Mouse (Mus musculus) embryonic stem cell, embryonic (primary cell): ENCODE results near the gene Atp7a.

Experiments used
- CTCF ChIA-PET, 4 experiments: fragments of 300-600 bp in 2 of 4; fragments of 350-600 bp in 2 of 4; sonication (Branson Sonifier 250); formaldehyde crosslinking; loops; one replicate each; lab custom pipeline; 2022; ENCODE audit warnings: inconsistent platforms in 2 of 4; lab: Charles Lee
- POLR2A ChIA-PET, 4 experiments: fragments of 300-600 bp in 2 of 4; fragments of 350-600 bp in 2 of 4; sonication (Branson Sonifier 250); formaldehyde crosslinking; loops; one replicate each; lab custom pipeline; 2022; ENCODE audit warnings: antibody characterized with exemption in 4 of 4, inconsistent platforms in 1 of 4; lab: Charles Lee

Gene Atp7a

DNA sequence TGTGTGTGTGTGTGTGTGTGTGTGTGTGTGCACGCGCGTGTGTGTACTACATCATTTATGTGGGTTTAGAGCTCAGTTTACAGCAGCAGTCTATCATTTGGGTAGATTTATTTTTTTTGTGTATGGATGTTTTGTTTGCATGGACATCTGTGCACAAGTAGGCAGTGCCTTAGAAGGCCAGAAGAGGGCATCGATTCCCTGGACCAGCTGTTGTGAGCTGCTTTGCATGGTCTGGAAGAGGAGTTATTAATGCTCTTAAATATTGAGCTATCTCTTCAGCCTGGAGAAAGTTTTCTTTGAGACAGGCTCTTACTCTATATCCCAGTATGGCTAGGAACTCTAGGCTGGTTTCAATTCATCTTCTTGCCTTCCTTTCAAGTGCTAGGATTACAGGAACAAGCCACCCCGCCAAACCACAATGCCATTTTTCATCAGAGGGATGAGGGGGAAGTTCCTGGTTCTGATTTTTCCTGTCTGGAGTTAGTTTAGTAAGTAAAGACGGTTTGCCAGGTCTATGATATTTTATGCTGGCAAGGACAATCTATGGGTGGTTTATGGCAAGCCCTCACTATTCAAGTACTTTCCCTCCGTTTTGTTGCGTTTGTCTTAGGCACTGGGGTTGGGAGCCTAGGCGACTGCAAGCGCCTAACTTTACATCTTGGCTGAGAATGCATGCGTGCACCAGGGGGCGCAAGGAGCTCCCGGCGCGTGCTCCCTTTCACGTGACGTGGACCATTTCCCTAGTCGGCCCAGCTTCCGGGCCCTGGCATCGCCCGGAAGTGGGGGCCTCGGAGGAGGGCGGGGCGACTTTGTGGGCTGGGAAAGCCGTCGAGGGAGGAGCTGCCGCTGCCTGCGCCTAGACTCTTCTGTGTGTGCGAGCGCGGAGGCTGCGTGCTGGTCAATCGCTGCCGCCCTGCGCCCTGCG is at the start of gene Atp7a:
Gene Atp7a, plus strand, starts transcription at position 859 of the 925 bp plus-strand sequence.
- ChIA-PET CTCF (interaction anchor here (0.5 to 1.7 kb wide), 33 partner anchors 8 to 874 kb away, joined by 3 to 17 read pairs (median 4); partner anchors contain the start of genes Cox7b (in 3 of the 4) and Pgk1 (in 1 of the 4)), POLR2A (interaction anchor here (0.6 to 4.7 kb wide), 65 partner anchors 8 to 259 kb away, joined by 3 to 67 read pairs (median 4); partner anchors contain the start of genes Cox7b (in 4 of the 4), Magt1 (in 3 of the 4), Pgk1 (in 2 of the 4) and Atrx (in 1 of the 4))

DNA sequence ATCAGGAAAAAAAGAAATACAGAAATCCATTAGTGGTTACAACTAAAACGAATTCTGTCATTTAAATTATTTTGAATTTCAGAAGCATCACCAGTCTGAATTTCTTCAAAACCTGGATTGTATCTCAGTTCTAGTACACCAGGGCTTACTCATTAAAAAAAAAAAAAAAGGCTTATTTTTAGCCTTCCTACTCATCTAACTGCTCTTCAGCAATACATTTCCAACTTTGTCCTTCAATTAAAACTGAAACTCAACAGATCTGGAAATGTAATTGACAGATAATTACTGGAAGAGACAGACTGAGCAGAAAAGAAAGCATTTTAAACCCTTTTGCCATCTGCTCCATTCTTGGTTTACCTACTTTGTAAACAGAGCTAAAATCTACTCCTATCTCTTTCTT is 25.5 kb upstream of the Atp7a start:
- POLR2A ChIA-PET = interaction anchor here in 2 of 4 experiments (0.9 to 2.6 kb wide), 9 partner anchors 9 to 62 kb away, joined by 3 to 11 read pairs (median 4); partner anchors contain the start of genes Magt1 (in 2 of the 2), Atp7a (in 1 of the 2) and Cox7b (in 1 of the 2)
- CTCF ChIA-PET = interaction anchor here in 1 of 4 experiments (0.7 kb wide), 1 partner anchor 13 kb away, joined by 4 read pairs; no protein-coding TSS in a partner anchor

DNA sequence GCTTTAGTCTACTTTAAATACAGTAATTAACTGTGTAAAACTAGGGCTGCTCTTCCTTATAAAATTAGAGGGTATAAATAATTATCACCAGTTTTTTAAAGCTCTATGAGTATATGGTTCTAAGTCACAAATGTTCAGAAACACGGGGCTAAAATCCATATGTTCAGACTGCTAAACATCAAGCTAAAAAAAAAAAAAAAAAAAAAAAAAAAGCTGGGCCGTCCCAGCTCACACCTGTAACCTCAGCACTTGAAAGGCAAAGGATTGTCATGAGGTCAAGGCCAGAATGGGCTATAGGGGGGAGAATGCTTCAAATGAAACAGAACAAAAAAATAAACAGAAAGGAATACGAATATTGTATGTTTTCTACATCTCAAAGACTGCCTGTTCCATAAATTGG is 16.3 kb upstream of the Atp7a start:
- POLR2A ChIA-PET = interaction anchor here in 3 of 4 experiments (0.6 to 4.1 kb wide), 42 partner anchors 9 to 1597 kb away, joined by 3 to 23 read pairs (median 4); partner anchors contain the start of genes Atp7a (in 3 of the 3), Atrx (in 2 of the 3), Pbdc1 (in 2 of the 3) and Pgk1 (in 2 of the 3)
- CTCF ChIA-PET = interaction anchor here in 1 of 4 experiments (0.7 kb wide), 1 partner anchor 22 kb away, joined by 3 read pairs; no protein-coding TSS in a partner anchor

DNA sequence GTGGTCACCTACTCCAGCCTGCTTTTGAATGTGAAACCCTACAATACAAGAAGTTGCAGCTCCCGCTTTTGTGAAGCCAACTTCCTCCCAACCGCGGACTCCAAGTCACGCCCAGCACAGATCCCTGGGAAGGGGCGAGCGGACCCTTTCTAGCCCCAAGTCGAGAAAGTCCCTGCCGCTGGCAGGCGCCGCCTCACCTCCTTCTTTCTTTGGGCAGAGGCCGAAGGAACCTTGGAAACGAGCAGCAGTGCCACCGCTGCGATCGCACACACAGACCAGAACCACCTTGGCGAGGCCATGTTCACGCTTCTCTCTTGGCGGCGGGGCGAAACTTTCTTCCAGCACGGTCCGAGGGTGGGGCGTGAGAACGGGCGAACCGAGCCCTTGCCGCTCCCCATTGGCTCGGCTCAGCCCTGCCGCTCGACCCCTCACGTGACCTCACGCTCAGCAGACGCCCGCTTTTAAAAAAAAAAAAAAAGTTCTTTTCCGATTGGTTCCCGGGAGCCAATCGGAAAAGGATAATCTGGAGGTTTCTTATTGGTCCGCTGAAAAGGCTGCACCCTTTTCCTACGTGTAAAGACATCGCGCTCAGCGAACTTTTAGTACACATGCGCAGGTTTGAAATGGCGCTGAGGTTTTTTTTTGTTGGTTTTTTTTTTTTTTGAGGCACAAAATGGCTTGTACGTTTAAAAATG is 15.5 kb upstream of the Atp7a start, which contains the start of gene Magt1:
Gene Magt1, minus strand, starts transcription at position 442 of the 695 bp plus-strand sequence.
- ChIA-PET POLR2A (interaction anchor here in 3 of 4 experiments (0.6 to 4.1 kb wide), 54 partner anchors 9 to 1155 kb away, joined by 3 to 23 read pairs (median 4); partner anchors contain the start of genes Atp7a (in 3 of the 3), Atrx (in 2 of the 3), Pgk1 (in 2 of the 3) and Fgf16 (in 1 of the 3)), CTCF (interaction anchor here in 2 of 4 experiments (0.7 to 0.8 kb wide), 2 partner anchors 21 to 160 kb away, joined by 3 read pairs; no protein-coding TSS in a partner anchor)

DNA sequence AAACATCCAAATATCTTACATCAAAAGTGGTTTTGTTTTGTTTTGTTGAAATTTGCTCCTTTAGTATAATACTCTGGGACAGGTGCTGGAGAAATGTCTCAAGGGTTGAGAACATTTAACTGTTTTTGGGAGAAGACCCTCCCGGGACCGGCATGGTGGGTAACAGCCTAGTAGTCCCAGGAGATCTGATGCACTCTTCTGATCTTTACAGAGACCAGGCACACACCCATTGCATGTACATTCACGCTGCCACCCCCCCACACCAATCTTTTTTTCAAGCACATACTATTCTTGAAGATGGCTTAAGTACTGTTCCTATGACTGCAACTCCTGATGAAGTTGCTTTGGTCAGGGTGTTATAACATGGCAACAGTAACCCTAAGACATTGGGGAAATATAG is 14.5 kb upstream of the Atp7a start:
- ChIA-PET CTCF (interaction anchor here in 1 of 4 experiments (0.8 kb wide), 1 partner anchor 159 kb away, joined by 3 read pairs; no protein-coding TSS in a partner anchor), POLR2A (interaction anchor here in 3 of 4 experiments (0.5 to 4.1 kb wide), 25 partner anchors 8 to 1156 kb away, joined by 3 to 23 read pairs (median 4); partner anchors contain the start of genes Atp7a (in 3 of the 3), Atrx (in 2 of the 3) and Pgk1 (in 1 of the 3))

DNA sequence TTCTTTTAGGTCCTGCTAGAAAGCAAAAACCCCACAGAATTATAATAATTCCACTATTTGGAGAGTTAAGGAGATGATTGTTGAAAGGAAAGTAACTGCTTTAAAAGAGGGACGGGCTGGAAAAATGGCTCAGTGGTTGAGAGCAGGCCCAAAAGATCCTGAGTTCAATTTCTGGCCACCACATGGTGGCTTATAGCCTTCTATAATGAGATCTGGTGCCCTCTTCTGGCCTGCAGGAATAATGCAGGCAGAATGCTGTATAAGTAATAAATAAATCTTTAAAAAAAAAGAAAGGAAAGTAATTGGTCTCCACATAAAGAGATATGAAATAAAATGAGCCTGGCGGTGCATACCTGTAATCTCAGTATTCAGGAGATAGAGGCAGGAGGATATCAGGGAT is 13.9 kb upstream of the Atp7a start:
- POLR2A ChIA-PET = interaction anchor here in 3 of 4 experiments (0.9 to 4.0 kb wide), 5 partner anchors 10 to 173 kb away, joined by 3 to 67 read pairs (median 4); partner anchors contain the start of gene Atp7a (in 3 of the 3)
- CTCF ChIA-PET = interaction anchor here in 1 of 4 experiments (0.7 kb wide), 1 partner anchor 76 kb away, joined by 3 read pairs; no protein-coding TSS in a partner anchor

DNA sequence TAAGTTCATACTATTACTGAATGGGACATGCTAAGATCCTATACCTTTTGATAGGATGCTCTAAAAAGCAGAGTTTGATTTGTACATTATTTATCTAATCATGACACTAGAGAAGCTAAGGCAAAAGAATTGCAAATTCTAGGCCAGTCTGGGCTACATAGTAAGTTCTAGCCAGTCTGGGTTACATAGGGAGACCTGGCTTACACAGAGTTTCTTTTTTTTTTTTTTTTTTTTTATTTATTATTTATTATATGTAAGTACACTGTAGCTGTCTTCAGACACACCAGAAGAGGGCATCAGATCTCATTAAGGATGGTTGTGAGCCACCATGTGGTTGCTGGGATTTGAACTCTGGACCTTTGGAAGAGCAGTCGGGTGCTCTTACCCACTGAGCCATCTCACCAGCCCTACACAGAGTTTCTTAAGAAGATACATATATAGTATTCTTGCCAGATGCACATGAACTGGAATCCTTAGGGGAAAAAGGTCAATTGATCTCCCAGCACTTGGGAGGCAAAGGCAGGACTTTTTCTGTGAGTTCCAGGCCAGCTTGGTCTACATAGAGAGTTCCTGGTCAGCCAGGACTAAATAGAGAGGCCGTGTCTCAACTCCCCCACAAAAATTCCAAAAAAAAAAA is 12.2 kb upstream of the Atp7a start:
- ChIA-PET POLR2A (interaction anchor here (0.6 to 4.0 kb wide), 27 partner anchors 9 to 172 kb away, joined by 3 to 67 read pairs (median 5); partner anchors contain the start of genes Atp7a (in 4 of the 4), Atrx (in 2 of the 4) and Pgk1 (in 2 of the 4)), CTCF (interaction anchor here in 3 of 4 experiments (0.7 to 1.2 kb wide), 4 partner anchors 11 to 27 kb away, joined by 3 to 4 read pairs (median 4); partner anchors contain the start of gene Atp7a (in 2 of the 3))

DNA sequence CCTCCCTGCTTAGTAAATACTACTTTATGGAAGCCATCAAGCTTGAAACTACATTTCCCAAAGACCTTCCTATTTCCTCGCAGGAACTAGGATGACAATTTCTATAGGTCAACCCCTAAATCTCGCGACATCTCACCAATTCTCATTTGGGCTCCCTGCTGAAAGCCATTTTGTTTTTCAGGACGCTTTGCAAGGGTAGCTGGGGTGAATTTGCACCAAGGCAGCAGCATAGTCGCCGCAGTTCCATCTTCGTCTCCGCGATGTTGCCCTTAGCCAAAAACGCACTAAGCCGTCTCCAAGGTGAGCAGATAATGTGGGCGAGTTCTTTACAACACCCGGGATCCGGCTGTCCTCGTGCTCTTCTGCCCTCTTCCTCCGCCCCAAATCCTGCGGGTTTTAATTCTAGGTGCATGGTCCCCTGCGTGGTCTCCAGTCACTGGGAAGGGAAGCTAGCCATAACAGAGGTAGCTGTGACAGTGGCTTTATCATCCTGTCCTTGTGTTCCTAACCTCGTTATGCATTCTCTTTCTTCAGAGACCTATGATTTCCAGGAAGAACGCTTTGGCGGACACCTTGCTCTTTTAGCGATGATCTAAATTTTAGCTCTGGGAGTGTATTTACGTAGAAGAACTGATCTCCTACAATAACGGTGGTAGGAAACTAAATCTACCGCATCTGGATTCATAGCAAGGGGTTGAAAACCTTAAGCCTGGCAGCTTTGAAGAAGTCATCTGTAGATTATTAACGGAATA is 11.3 kb upstream of the Atp7a start, which contains the start of gene Cox7b:
Gene Cox7b, plus strand, starts transcription at position 130 of the 752 bp plus-strand sequence.
- ChIA-PET CTCF (interaction anchor here in 3 of 4 experiments (1.0 to 1.2 kb wide), 4 partner anchors 10 to 11 kb away, joined by 3 to 4 read pairs (median 4); partner anchors contain the start of gene Atp7a (in 3 of the 3)), POLR2A (interaction anchor here (0.5 to 4.0 kb wide), 42 partner anchors 8 to 173 kb away, joined by 3 to 67 read pairs (median 4); partner anchors contain the start of genes Atp7a (in 4 of the 4), Pgk1 (in 3 of the 4) and Atrx (in 2 of the 4))

DNA sequence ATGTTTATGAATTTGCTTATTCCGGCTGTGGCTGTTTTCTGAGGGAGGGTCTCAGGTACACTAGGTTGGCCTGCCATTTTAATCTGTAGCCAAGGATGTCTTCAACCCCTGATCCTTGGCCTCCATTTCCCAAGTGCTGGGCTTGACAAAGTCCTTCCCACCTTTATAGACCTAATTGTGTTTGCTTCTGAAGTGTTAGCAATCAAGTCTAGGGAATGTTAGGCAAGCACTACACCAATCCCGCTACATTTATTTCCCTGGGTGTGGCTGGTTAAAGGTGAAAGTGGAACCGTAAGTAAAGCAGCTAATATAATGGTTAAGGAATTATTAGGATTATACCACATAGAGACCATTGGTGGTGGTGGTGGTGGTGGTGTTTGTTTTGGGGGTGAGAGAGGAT is 10.0 kb upstream of the Atp7a start:
- ChIA-PET POLR2A (interaction anchor here in 3 of 4 experiments (1.0 to 4.0 kb wide), 10 partner anchors 8 to 171 kb away, joined by 3 to 67 read pairs (median 6); partner anchors contain the start of genes Atp7a (in 3 of the 3) and Pgk1 (in 2 of the 3)), CTCF (no interaction called here)

DNA sequence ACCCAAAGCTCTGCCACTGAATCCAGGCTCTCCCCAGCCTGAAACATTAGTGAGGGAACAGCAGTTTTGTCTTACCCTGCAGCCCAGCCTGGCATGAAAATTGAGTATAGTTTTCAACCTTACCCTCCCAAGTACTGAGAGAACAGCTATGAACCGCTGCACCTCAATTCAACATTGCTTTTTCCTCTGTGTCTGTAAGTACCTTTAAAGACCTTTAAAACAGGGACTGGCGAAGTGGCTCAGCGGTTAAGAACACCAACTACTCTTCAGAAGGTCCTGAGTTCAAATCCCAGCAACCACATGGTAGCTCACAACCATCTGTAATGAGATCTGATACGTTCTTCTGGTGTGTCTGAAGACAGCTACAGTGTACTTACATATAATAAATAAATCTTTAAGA is 9.6 kb upstream of the Atp7a start:
- POLR2A ChIA-PET = interaction anchor here in 3 of 4 experiments (1.0 to 2.5 kb wide), 6 partner anchors 9 to 169 kb away, joined by 3 to 20 read pairs (median 4); partner anchors contain the start of genes Atp7a (in 3 of the 3) and Pgk1 (in 1 of the 3)
- CTCF ChIA-PET = no interaction called here

DNA sequence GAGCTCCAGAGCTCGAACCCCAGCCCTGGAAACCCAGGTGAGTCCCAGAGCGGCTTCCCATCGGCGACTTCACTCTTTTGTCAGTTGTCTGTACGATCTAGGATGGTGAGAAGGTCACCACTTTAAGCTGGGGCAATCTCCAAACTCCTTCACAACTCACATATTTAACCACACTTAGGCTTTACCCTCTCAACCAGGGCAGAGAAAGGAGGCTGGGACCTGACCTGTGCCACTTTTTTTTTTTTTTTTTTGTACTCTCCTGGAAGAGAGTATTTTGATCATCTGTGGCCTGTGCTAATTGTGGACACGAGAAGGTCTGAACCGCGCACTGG is 233 bp downstream of the Atp7a start:
- ChIA-PET CTCF (interaction anchor here (0.5 to 1.7 kb wide), 26 partner anchors 8 to 531 kb away, joined by 3 to 17 read pairs (median 4); partner anchors contain the start of genes Cox7b (in 2 of the 4) and Pgk1 (in 1 of the 4)), POLR2A (interaction anchor here (0.7 to 4.7 kb wide), 59 partner anchors 8 to 232 kb away, joined by 3 to 67 read pairs (median 4); partner anchors contain the start of genes Cox7b (in 4 of the 4), Magt1 (in 3 of the 4) and Pgk1 (in 2 of the 4))

DNA sequence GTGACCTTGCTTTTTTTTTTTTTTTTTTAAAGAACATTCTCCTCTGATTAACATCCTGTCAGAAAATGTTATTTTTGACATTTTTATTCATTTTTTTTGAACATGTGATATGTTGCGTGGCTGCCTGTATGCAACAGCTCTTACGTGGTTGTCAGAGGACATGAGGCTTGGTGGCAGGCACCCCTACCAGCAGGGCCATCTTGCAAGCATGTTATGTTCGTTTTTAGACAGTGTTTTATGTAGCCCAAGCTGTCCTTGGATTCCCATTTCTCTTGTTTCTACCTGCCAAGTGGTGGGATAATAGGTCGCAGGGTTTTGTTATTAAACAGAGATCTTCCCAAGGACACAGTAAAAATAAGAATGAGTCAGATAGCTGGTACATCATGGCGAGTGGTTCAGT is 3.1 kb downstream of the Atp7a start:
- POLR2A ChIA-PET = interaction anchor here (0.6 to 1.4 kb wide), 13 partner anchors 15 to 1509 kb away, joined by 3 to 7 read pairs (median 3); partner anchors contain the start of gene Cox7b (in 2 of the 4)
- CTCF ChIA-PET = interaction anchor here in 1 of 4 experiments (0.6 to 0.7 kb wide), 2 partner anchors 13 to 167 kb away, joined by 3 read pairs; no protein-coding TSS in a partner anchor

DNA sequence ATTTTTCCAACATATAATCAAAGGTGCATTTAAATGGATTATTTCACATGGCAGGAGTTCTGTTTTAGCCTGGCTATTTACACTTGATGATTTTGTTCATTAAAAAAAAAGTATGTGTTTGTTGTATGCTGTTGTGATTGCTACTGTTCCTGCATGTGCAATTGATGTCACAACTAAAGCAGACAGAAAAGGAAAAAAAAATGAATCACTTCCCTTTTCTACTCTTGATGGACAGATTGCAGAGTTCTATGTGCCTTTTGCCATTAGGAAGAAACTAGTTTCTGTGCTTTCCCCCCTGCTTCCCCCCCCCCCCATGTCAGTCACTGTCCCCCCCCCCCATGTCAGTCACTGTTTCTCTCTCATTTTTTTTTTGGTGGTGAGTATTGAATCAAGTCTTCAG is 4.0 kb downstream of the Atp7a start:
- POLR2A ChIA-PET = interaction anchor here in 2 of 4 experiments (0.6 to 1.5 kb wide), 3 partner anchors 15 to 20 kb away, joined by 4 to 7 read pairs (median 4); no protein-coding TSS in a partner anchor
- CTCF ChIA-PET = no interaction called here

DNA sequence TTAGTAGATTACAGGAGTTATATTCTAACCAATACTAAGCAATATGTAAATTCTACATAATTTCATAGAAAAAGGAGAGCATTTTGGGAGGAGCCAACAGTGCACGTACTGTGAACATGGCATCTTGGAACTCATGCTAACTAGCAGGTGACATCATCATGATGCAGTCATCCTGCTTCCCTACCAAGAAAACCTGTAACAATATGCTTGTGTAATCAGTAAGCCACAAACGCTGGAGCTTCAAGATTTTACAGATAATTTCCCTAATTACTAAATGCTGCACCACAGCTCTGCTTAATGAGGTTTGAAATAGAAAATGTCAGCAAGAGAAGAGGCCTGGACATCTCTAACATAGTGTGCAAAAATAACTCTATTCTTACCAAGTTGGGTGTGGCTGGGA is 8.7 kb downstream of the Atp7a start:
- ChIA-PET POLR2A (interaction anchor here in 3 of 4 experiments (1.2 to 1.5 kb wide), 4 partner anchors 9 to 49 kb away, joined by 3 to 6 read pairs (median 4); partner anchors contain the start of gene Atp7a (in 2 of the 3)), CTCF (no interaction called here)

DNA sequence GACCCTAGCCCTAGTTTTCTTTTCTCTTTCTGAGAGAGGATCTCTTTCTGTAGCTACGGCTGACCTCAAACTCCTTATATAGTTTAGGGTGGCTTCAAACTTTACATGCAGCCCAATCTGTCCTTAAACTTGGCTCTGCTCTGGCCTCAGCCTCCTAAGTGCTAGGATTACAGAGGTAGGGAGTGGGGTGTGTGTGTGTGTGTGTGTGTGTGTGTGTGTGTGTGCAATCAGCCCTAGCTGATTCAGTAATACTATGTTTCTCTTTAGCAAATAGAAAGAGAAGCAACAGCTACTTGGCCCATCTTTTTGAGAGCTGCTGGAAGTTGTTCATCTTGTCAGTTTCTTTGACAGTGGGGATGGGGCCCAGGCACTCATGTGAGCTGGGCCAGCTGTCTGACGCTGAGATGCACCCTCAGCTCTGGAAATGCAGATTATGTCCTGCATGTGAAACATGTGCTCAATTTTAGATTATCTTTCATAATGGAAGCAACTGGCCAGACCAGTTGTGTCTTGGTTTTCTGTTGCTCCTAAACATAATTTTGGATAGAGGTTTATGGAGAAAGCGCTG is 10.2 kb downstream of the Atp7a start:
- CTCF ChIA-PET = no interaction called here
- POLR2A ChIA-PET = interaction anchor here in 2 of 4 experiments (1.4 to 3.0 kb wide), 3 partner anchors 10 kb away, joined by 4 to 11 read pairs (median 6); partner anchors contain the start of gene Atp7a (in 2 of the 2)
